Mouse (Mus musculus) heart, embryonic 11.5 days (tissue): ENCODE data around the gene Ddx17. TPM values are rescaled to one million over a fixed set of nuclear protein-coding genes. Genes with fewer than 3 reads are reported as not detected.

ENCODE experiments used
- ATAC-seq: fragments of 200-750 bp; cut with Nextera tagmentation; replicated peaks from 2 replicates; pipeline ENCODE4 v1.8.0; 2017; ENCODE audit warnings: moderate library complexity; ENCODE audit not compliant: insufficient number of reproducible peaks, low FRiP score, low TSS enrichment
- H3K27ac ChIP-seq: fragments of 300-500 bp; sonication (generic); 2 replicates; pipeline ENCODE4 v1.5.1; 2014; ENCODE audit warnings: mild to moderate bottlenecking, low read depth, low read length
- H3K27me3 ChIP-seq: fragments of 300-500 bp; sonication (generic); 2 replicates; pipeline ENCODE4 v1.6.1; 2014; ENCODE audit warnings: mild to moderate bottlenecking, low read length, mixed read lengths; ENCODE audit not compliant: control insufficient read depth, insufficient read depth
- H3K36me3 ChIP-seq: fragments of 300-500 bp; sonication (generic); 2 replicates; pipeline ENCODE4 v1.6.1; 2014; ENCODE audit warnings: mild to moderate bottlenecking, low read length, moderate library complexity, mixed read lengths; ENCODE audit not compliant: control insufficient read depth, insufficient read depth
- H3K4me1 ChIP-seq: fragments of 300-500 bp; sonication (generic); 2 replicates; pipeline ENCODE4 v1.6.1; 2014; ENCODE audit warnings: low read length; ENCODE audit not compliant: control insufficient read depth, insufficient read depth
- H3K4me2 ChIP-seq: fragments of 300-500 bp; sonication (generic); 2 replicates; pipeline ENCODE4 v1.6.1; 2014; ENCODE audit warnings: mild to moderate bottlenecking, moderate library complexity
- H3K4me3 ChIP-seq: fragments of 300-500 bp; sonication (generic); 2 replicates; pipeline ENCODE4 v1.5.1; 2014; ENCODE audit warnings: low read depth, low read length
- H3K9ac ChIP-seq: fragments of 300-500 bp; sonication (generic); 2 replicates; pipeline ENCODE4 v1.6.1; 2014; ENCODE audit warnings: mild to moderate bottlenecking, low read depth, low read length, moderate library complexity
- H3K9me3 ChIP-seq: fragments of 300-500 bp; sonication (generic); replicated peaks from 2 replicates; pipeline ENCODE4 v1.6.1; 2016; ENCODE audit warnings: low read length; ENCODE audit not compliant: control insufficient read depth
- WGBS: fragments of 180-500 bp; shearing (Covaris S2); extraction: QIAGEN DNeasy Blood & Tissue Kit; methylation state at CpG from one replicate; pipeline ENCODE4 v1.1.7; 2014; ENCODE audit not compliant: insufficient replicate concordance; 5-methylcytosine and 5-hydroxymethylcytosine counted together
- microRNA-seq: library from miRNA; unstranded; fragments of <30 nt; microRNA quantifications from one replicate; pipeline ENCODE4, GENCODE M21; 2016; ENCODE audit warnings: borderline number of aligned reads
- polyA plus RNA-seq: library from polyadenylated mRNA; unstranded; fragments of >200 nt; fragmentation: Nextera tagmentation; extraction: Ambion mirVana; gene quantifications from 2 replicates; pipeline ENCODE4 v1.2.1, GENCODE M21; 2014

Gene Ddx17
- polyA plus RNA-seq, 1 experiment from 2014 or later, result 60.1 TPM

- H3K4me3 ChIP-seq, result peak overlapping the region; percentile 4; the same call in 1 of the 2 replicates
- peaks cover 31% of the 10 kb centered on the region for H3K4me1 ChIP-seq
- H3K27ac ChIP-seq, result no peak overlapping the region
- no peak for ATAC-seq
- WGBS, result 11% methylated on average over 18 of the region's 18 CpGs
- H3K9me3 ChIP-seq, result no peaks in the 10 kb centered on the region
- no peak overlapping the region for H3K4me2 ChIP-seq
- H3K27me3 ChIP-seq, result peaks cover 91% of the 10 kb centered on the region
- H3K9ac ChIP-seq, result no peak overlapping the region
- no peaks in the 10 kb centered on the region for H3K36me3 ChIP-seq
Measured at GRCm38 (mm10) chr15:79502891-79503341, 43.6 kb downstream of the Ddx17 start.

- Histone ChIP-seq H3K4me3 (no peak overlapping the region), H3K4me1 (peaks cover 27% of the 10 kb centered on the region), H3K9ac (0 out of 2 replicates have a peak overlapping the region, but pooled peaks have one; percentile 28), H3K27ac (no peak overlapping the region), H3K36me3 (no peaks in the 10 kb centered on the region), H3K27me3 (peaks cover 68% of the 10 kb centered on the region), H3K9me3 (no peaks in the 10 kb centered on the region), H3K4me2 (no peak overlapping the region)
- 51% methylated on average over 17 of the region's 17 CpGs for WGBS
- no peak for ATAC-seq
Measured at GRCm38 (mm10) chr15:79500110-79500509, 46.4 kb downstream of the Ddx17 start.

- Histone ChIP-seq H3K9ac (no peak overlapping the region), H3K9me3 (no peaks in the 10 kb centered on the region), H3K4me3 (no peak overlapping the region), H3K27ac (no peak overlapping the region), H3K36me3 (no peaks in the 10 kb centered on the region), H3K4me2 (peak overlapping the region; percentile 31), H3K27me3 (peaks cover 48% of the 10 kb centered on the region), H3K4me1 (no peaks in the 10 kb centered on the region)
- WGBS, result 31% methylated on average over 18 of the region's 18 CpGs
- ATAC-seq, result no peak
Measured at GRCm38 (mm10) chr15:79493527-79493926, 53.0 kb downstream of the Ddx17 start.

- H3K36me3 ChIP-seq, result no peaks in the 10 kb centered on the region
- no peak overlapping the region for H3K27ac ChIP-seq
- no peaks in the 10 kb centered on the region for H3K9me3 ChIP-seq
- peaks cover 36% of the 10 kb centered on the region for H3K27me3 ChIP-seq
- H3K4me2 ChIP-seq, result no peak overlapping the region
- no peak overlapping the region for H3K4me3 ChIP-seq
- H3K9ac ChIP-seq, result no peak overlapping the region
- WGBS, result 68% methylated on average over 11 of the region's 11 CpGs
- ATAC-seq, result no peak
- no peaks in the 10 kb centered on the region for H3K4me1 ChIP-seq
Measured at GRCm38 (mm10) chr15:79489463-79489862, 57.1 kb downstream of the Ddx17 start.

GRCm38 (mm10) chr15:79481181-79481688 lies 65.3 kb downstream of the Ddx17 start:
- H3K4me3 ChIP-seq, result no peak overlapping the region
- H3K9me3 ChIP-seq, result no peaks in the 10 kb centered on the region
- ATAC-seq, result no peak
- H3K4me1 ChIP-seq, result peaks cover 14% of the 10 kb centered on the region
- no peak overlapping the region for H3K27ac ChIP-seq
- H3K4me2 ChIP-seq, result no peak overlapping the region
- H3K27me3 ChIP-seq, result peaks cover 27% of the 10 kb centered on the region
- 13% methylated on average over 15 of the region's 15 CpGs for WGBS
- H3K36me3 ChIP-seq, result no peaks in the 10 kb centered on the region
- H3K9ac ChIP-seq, result no peak overlapping the region

Small RNA genes lying within 50 kb of the gene (microRNA-seq; reads per million reads assigned to microRNA genes)
- not detected for gene Gm27903

Other genes starting within 250 kb of the Ddx17 start
- 11.6 and 12.9 TPM in 2 replicates for gene Pla2g6, start 218.4 kb downstream of the Ddx17 start, polyA plus RNA-seq
- gene Maff, start 200.1 kb downstream of the Ddx17 start, polyA plus RNA-seq, result 3.0 and 3.3 TPM in 2 replicates
- 55.0 and 56.5 TPM in 2 replicates for gene Tmem184b, start 143.2 kb downstream of the Ddx17 start, polyA plus RNA-seq
- 73.2 and 91.0 TPM in 2 replicates for gene Csnk1e, start 91.2 kb downstream of the Ddx17 start, polyA plus RNA-seq
- gene Kcnj4, start 41.5 kb downstream of the Ddx17 start, polyA plus RNA-seq, result 0.20 TPM in 1 of 2 replicates, not detected in the other
- 33.4 and 33.5 TPM in 2 replicates for gene Kdelr3, start 30.3 kb downstream of the Ddx17 start, polyA plus RNA-seq
- gene Dmc1, start 58.4 kb upstream of the Ddx17 start, polyA plus RNA-seq, result 1.4 and 1.5 TPM in 2 replicates
- 0.87 and 1.7 TPM in 2 replicates for gene Fam227a, start 112.2 kb upstream of the Ddx17 start, polyA plus RNA-seq
- 38.2 and 45.4 TPM in 2 replicates for gene Cby1, start 112.5 kb upstream of the Ddx17 start, polyA plus RNA-seq
- gene Tomm22, start 124.1 kb upstream of the Ddx17 start, polyA plus RNA-seq, result 260 and 273 TPM in 2 replicates
- gene Josd1, start 141.2 kb upstream of the Ddx17 start, polyA plus RNA-seq, result 10.9 and 15.3 TPM in 2 replicates
- gene Gtpbp1, start 144.1 kb upstream of the Ddx17 start, polyA plus RNA-seq, result 22.7 and 26.3 TPM in 2 replicates
- 3.7 and 4.9 TPM in 2 replicates for gene Sun2, start 195.8 kb upstream of the Ddx17 start, polyA plus RNA-seq
- 37.3 TPM in 2 replicates for gene Dnal4, start 231.1 kb upstream of the Ddx17 start, polyA plus RNA-seq